Comparison of ENCODE assay signal across 8 mouse cellular contexts in the genomic region with DNA sequence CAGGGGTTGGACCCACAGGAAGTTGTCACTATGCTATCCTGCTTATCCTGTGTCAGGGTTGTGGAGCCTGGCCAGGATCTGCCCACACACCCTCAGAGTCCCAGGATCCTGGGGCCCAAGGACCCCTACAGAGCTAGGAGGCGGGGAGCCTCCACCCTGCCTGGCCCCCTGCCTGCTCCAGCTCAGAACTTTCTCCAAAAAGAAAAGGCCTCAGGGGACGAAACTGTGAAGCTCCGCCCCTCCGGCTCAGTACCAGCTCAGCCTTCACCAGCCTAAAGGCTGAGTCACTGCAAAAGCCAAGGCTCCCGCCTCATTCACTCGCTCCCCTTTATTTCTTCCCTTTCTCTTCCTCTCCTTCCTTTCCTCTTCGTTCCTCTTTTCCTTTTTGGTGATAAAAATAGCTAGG. TPM values are rescaled to one million over a fixed set of nuclear protein-coding genes. Genes with fewer than 3 reads are reported as not detected.
A peak's percentile ranks its signal among the peaks of the same experiment; 100 is the strongest.
DNase-seq lines count a peak whose midpoint lies in the region; ATAC-seq lines count a peak whose summit lies in the region.

No protein-coding gene starts in this region.

- intact Hi-C loops in heart, postnatal 10 days (cut with DNase I): loop anchor here (2.0 kb wide), 1 partner anchor 37 kb away; no protein-coding TSS in a partner anchor

- peak overlapping the region; percentile 32 for H3K4me2 ChIP-seq in embryonic facial prominence, embryonic 15.5 days (replicated peaks)

- no peak overlapping the region for H3K4me3 ChIP-seq in embryonic facial prominence, embryonic 15.5 days (replicated peaks)

- ATAC-seq in embryonic facial prominence, embryonic 15.5 days (ENCODE audit: insufficient number of reproducible peaks, low FRiP score, low TSS enrichment, low read depth): peak; percentile 63
- peak; percentile 72 for ATAC-seq in megakaryocyte progenitor cell, adult 5-6 weeks (replicated peaks; ENCODE audit: poor library complexity)

- no peaks in the 10 kb centered on the region for H3K9me3 ChIP-seq in embryonic facial prominence, embryonic 15.5 days (replicated peaks)

- no peaks in the 10 kb centered on the region for H3K27me3 ChIP-seq in embryonic facial prominence, embryonic 15.5 days

- 8% methylated on average over 7 of the region's 7 CpGs for WGBS in embryonic facial prominence, embryonic 15.5 days

- DNase-seq in 3T3-L1 (ENCODE audit: low read depth, low spot score): peak; percentile 94
- peak; percentile 95 for DNase-seq in Muller cell, postnatal 12 days (ENCODE audit: inconsistent ontology term)
- DNase-seq in heart, postnatal 10 days: peak; percentile 75 to 78
- peak; percentile 71 to 78 for DNase-seq in kidney, postnatal 36 days
- DNase-seq in thymus, postnatal 14 days: peak; percentile 80
- DNase-seq in layer of hippocampus, adult 11-12 months (ENCODE audit: low spot score): no peak

- H3K36me3 ChIP-seq in embryonic facial prominence, embryonic 15.5 days: no peaks in the 10 kb centered on the region

- H3K4me1 ChIP-seq in embryonic facial prominence, embryonic 15.5 days: peaks cover 62% of the 10 kb centered on the region

- peak overlapping the region; percentile 96 for H3K27ac ChIP-seq in embryonic facial prominence, embryonic 15.5 days (replicated peaks)

- H3K9ac ChIP-seq in embryonic facial prominence, embryonic 15.5 days: peak overlapping the region; percentile 2; the same call in 1 of the 2 replicates

RNA-seq across cellular contexts. Expression of a gene that starts 9.0 kb away (rescaled TPM):
- polyA plus RNA-seq in embryonic facial prominence, embryonic 15.5 days (2015; fragmentation: Nextera tagmentation; extraction: Ambion mirVana): 26.0 and 30.3 TPM in 2 replicates
- 10 to 100 TPM; 54.0 to 54.3 TPM for total RNA-seq in heart, postnatal 10 days (2021)
- 15.5 and 19.0 TPM in 2 replicates for total RNA-seq in megakaryocyte progenitor cell, adult 5-6 weeks (2015)
- 8.8 and 9.3 TPM in 2 replicates for total RNA-seq in megakaryocyte progenitor cell, adult 5-6 weeks (2017)
